Mouse (Mus musculus): ENCODE results near the gene Qsox1.

Qsox1 gene

GRCm38 (mm10) chr1:155812581-155813499 is at the start of gene Qsox1:
Gene Qsox1 (minus strand): TSS chr1:155812889.
- DNase-seq (ENCODE audit: low spot score in 2 of 2) = peak; percentile 83 to 91

- DNase-seq (ENCODE audit: low spot score in 2 of 2) = no peak
These were observed 42.4 kb upstream of the Qsox1 start for GRCm38 (mm10) chr1:155854926-155855702.

GRCm38 (mm10) chr1:155853009-155853408 is 40.3 kb upstream of the Qsox1 start:
- no peak for DNase-seq (ENCODE audit: low spot score in 2 of 2)

- DNase-seq (ENCODE audit: low spot score in 2 of 2) = no peak
These were observed 31.5 kb upstream of the Qsox1 start for GRCm38 (mm10) chr1:155844235-155844634.

- no peak for DNase-seq (ENCODE audit: low spot score in 2 of 2)
These were observed 30.8 kb upstream of the Qsox1 start for GRCm38 (mm10) chr1:155843538-155843937.

GRCm38 (mm10) chr1:155835667-155836066 is 23.0 kb upstream of the Qsox1 start:
- no peak for DNase-seq (ENCODE audit: low spot score in 2 of 2)

- no peak for DNase-seq (ENCODE audit: low spot score in 2 of 2)
These were observed 20.9 kb upstream of the Qsox1 start for GRCm38 (mm10) chr1:155833610-155834009.

- no peak for DNase-seq (ENCODE audit: low spot score in 2 of 2)
These were observed 19.3 kb upstream of the Qsox1 start for GRCm38 (mm10) chr1:155831958-155832357.

- no peak for DNase-seq (ENCODE audit: low spot score in 2 of 2)
These were observed 18.2 kb upstream of the Qsox1 start for GRCm38 (mm10) chr1:155830861-155831260.

GRCm38 (mm10) chr1:155827703-155828295 is 15.1 kb upstream of the Qsox1 start:
- DNase-seq (ENCODE audit: low spot score in 2 of 2) = no peak

- DNase-seq (ENCODE audit: low spot score in 2 of 2) = no peak
These were observed 14.2 kb upstream of the Qsox1 start for GRCm38 (mm10) chr1:155826803-155827395.

GRCm38 (mm10) chr1:155825940-155826716 is 13.4 kb upstream of the Qsox1 start:
- DNase-seq (ENCODE audit: low spot score in 2 of 2) = no peak

- no peak for DNase-seq (ENCODE audit: low spot score in 2 of 2)
These were observed 8.0 kb upstream of the Qsox1 start for GRCm38 (mm10) chr1:155820646-155821045.

- DNase-seq (ENCODE audit: low spot score in 2 of 2) = no peak
These were observed 3.5 kb upstream of the Qsox1 start for GRCm38 (mm10) chr1:155816167-155816566.

GRCm38 (mm10) chr1:155811995-155812580 is 601 bp downstream of the Qsox1 start:
- DNase-seq (ENCODE audit: low spot score in 2 of 2) = no peak

- DNase-seq (ENCODE audit: low spot score in 2 of 2) = no peak
These were observed 2.1 kb downstream of the Qsox1 start for GRCm38 (mm10) chr1:155810616-155811015.

GRCm38 (mm10) chr1:155809706-155810442 is 2.8 kb downstream of the Qsox1 start:
- no peak for DNase-seq (ENCODE audit: low spot score in 2 of 2)

GRCm38 (mm10) chr1:155808261-155808660 is 4.4 kb downstream of the Qsox1 start:
- DNase-seq (ENCODE audit: low spot score in 2 of 2) = peak in 1 of 2 experiments; percentile 7

- peak in 1 of 2 experiments; percentile 7 for DNase-seq (ENCODE audit: low spot score in 2 of 2)
These were observed 7.1 kb downstream of the Qsox1 start for GRCm38 (mm10) chr1:155805607-155806006.

Measured in spleen, postnatal 10 days (tissue).